Mouse (Mus musculus) neural tube, embryonic 15.5 days (tissue): ENCODE measurements around the gene Hgf. TPM values are rescaled to one million over a fixed set of nuclear protein-coding genes. Genes with fewer than 3 reads are reported as not detected.

Experiments used
- ATAC-seq: fragments of 200-750 bp; cut with Nextera tagmentation; 2 replicates; pipeline ENCODE4 v1.8.0; 2017; ENCODE audit warnings: mild to moderate bottlenecking, moderate TSS enrichment, moderate library complexity; ENCODE audit not compliant: low FRiP score
- H3K27ac ChIP-seq: fragments of 300-500 bp; sonication (generic); replicated peaks from 2 replicates; pipeline ENCODE4 v1.5.1; 2015; ENCODE audit warnings: mild to moderate bottlenecking, inconsistent platforms
- H3K27me3 ChIP-seq: fragments of 300-500 bp; sonication (generic); replicated peaks from 2 replicates; pipeline ENCODE4 v1.6.1; 2015; ENCODE audit warnings: inconsistent platforms
- H3K36me3 ChIP-seq: fragments of 300-500 bp; sonication (generic); 2 replicates; pipeline ENCODE4 v1.6.1; 2015; ENCODE audit warnings: inconsistent platforms
- H3K4me1 ChIP-seq: fragments of 300-500 bp; sonication (generic); 2 replicates; pipeline ENCODE4 v1.6.1; 2015; ENCODE audit warnings: inconsistent platforms
- H3K4me2 ChIP-seq: fragments of 300-500 bp; sonication (generic); 2 replicates; pipeline ENCODE4 v1.6.1; 2015; ENCODE audit warnings: inconsistent platforms, mild to moderate bottlenecking, moderate library complexity
- H3K4me3 ChIP-seq: fragments of 300-500 bp; sonication (generic); replicated peaks from 2 replicates; pipeline ENCODE4 v1.5.1; 2015; ENCODE audit warnings: mild to moderate bottlenecking, inconsistent platforms
- H3K9ac ChIP-seq: fragments of 300-500 bp; sonication (generic); replicated peaks from 2 replicates; pipeline ENCODE4 v1.6.1; 2015; ENCODE audit warnings: mild to moderate bottlenecking, inconsistent platforms
- H3K9me3 ChIP-seq: fragments of 300-500 bp; sonication (generic); replicated peaks from 2 replicates; pipeline ENCODE4 v1.6.1; 2016; ENCODE audit warnings: inconsistent platforms
- WGBS: fragments of 180-500 bp; shearing (Covaris S2); methylation state at CpG from one replicate; pipeline ENCODE4 v1.1.7; 2015; ENCODE audit warnings: mixed read lengths; 5-methylcytosine and 5-hydroxymethylcytosine counted together
- polyA plus RNA-seq: library from polyadenylated mRNA; unstranded; fragments of >200 nt; fragmentation: Nextera tagmentation; extraction: Ambion mirVana; gene quantifications from 2 replicates; pipeline ENCODE4 v1.2.1, GENCODE M21; 2015

The Hgf gene
- polyA plus RNA-seq, 1 experiment from 2014 or later: 0.49 TPM

GRCm38 (mm10) chr5:16597996-16598395, 44.7 kb downstream of the Hgf start:
- Histone ChIP-seq H3K9ac (no peak overlapping the region), H3K27ac (no peak overlapping the region), H3K4me2 (no peak overlapping the region), H3K9me3 (no peaks in the 10 kb centered on the region), H3K27me3 (no peaks in the 10 kb centered on the region), H3K4me3 (no peak overlapping the region), H3K4me1 (no peaks in the 10 kb centered on the region), H3K36me3 (no peaks in the 10 kb centered on the region)
- ATAC-seq: no peak
- 67% methylated on average over 6 of the region's 6 CpGs for WGBS

- 89% methylated on average over 1 of the region's 1 CpGs for WGBS
- no peaks in the 10 kb centered on the region for H3K27me3 ChIP-seq
- no peak overlapping the region for H3K4me3 ChIP-seq
- H3K9me3 ChIP-seq: no peaks in the 10 kb centered on the region
- H3K4me1 ChIP-seq: no peaks in the 10 kb centered on the region
- no peak overlapping the region for H3K4me2 ChIP-seq
- no peak for ATAC-seq
- H3K9ac ChIP-seq: no peak overlapping the region
- H3K36me3 ChIP-seq: no peaks in the 10 kb centered on the region
- H3K27ac ChIP-seq: no peak overlapping the region
Measured at GRCm38 (mm10) chr5:16601463-16601862, 48.2 kb downstream of the Hgf start.

- Histone ChIP-seq H3K4me1 (no peaks in the 10 kb centered on the region), H3K27me3 (no peaks in the 10 kb centered on the region), H3K4me2 (no peak overlapping the region), H3K36me3 (no peaks in the 10 kb centered on the region), H3K4me3 (no peak overlapping the region), H3K9me3 (no peaks in the 10 kb centered on the region), H3K9ac (no peak overlapping the region), H3K27ac (no peak overlapping the region)
- no peak for ATAC-seq
- WGBS: 71% methylated on average over 1 of the region's 1 CpGs
Measured at GRCm38 (mm10) chr5:16632996-16633395, 79.7 kb downstream of the Hgf start.

GRCm38 (mm10) chr5:16646417-16646816, 93.1 kb downstream of the Hgf start:
- 16% methylated on average over 7 of the region's 7 CpGs for WGBS
- Histone ChIP-seq H3K4me3 (no peak overlapping the region), H3K36me3 (no peaks in the 10 kb centered on the region), H3K4me2 (peak overlapping the region; percentile 40), H3K27me3 (no peaks in the 10 kb centered on the region), H3K9ac (no peak overlapping the region), H3K9me3 (no peaks in the 10 kb centered on the region), H3K27ac (no peak overlapping the region), H3K4me1 (0 out of 2 replicates have a peak, but pooled peaks cover 2% of the 10 kb centered on the region)
- ATAC-seq: peak; percentile 59; the same call in 1 of the 2 replicates

GRCm38 (mm10) chr5:16647701-16648100, 94.4 kb downstream of the Hgf start:
- Histone ChIP-seq H3K27ac (no peak overlapping the region), H3K4me3 (no peak overlapping the region), H3K4me1 (0 out of 2 replicates have a peak, but pooled peaks cover 2% of the 10 kb centered on the region), H3K4me2 (no peak overlapping the region), H3K9me3 (no peaks in the 10 kb centered on the region), H3K36me3 (no peaks in the 10 kb centered on the region), H3K9ac (no peak overlapping the region), H3K27me3 (no peaks in the 10 kb centered on the region)
- no peak for ATAC-seq

- no peaks in the 10 kb centered on the region for H3K36me3 ChIP-seq
- H3K4me1 ChIP-seq: 0 out of 2 replicates have a peak, but pooled peaks cover 2% of the 10 kb centered on the region
- H3K27me3 ChIP-seq: no peaks in the 10 kb centered on the region
- WGBS: 92% methylated on average over 1 of the region's 1 CpGs
- ATAC-seq: no peak
- no peak overlapping the region for H3K9ac ChIP-seq
- H3K4me2 ChIP-seq: no peak overlapping the region
- H3K9me3 ChIP-seq: no peaks in the 10 kb centered on the region
- no peak overlapping the region for H3K27ac ChIP-seq
- no peak overlapping the region for H3K4me3 ChIP-seq
Measured at GRCm38 (mm10) chr5:16650240-16650639, 96.9 kb downstream of the Hgf start.

- Histone ChIP-seq H3K4me2 (no peak overlapping the region), H3K4me1 (no peaks in the 10 kb centered on the region), H3K9ac (no peak overlapping the region), H3K27ac (no peak overlapping the region), H3K27me3 (no peaks in the 10 kb centered on the region), H3K4me3 (no peak overlapping the region), H3K36me3 (no peaks in the 10 kb centered on the region), H3K9me3 (no peaks in the 10 kb centered on the region)
- 69% methylated on average over 7 of the region's 7 CpGs for WGBS
- no peak for ATAC-seq
Measured at GRCm38 (mm10) chr5:16654022-16654421, 100.7 kb downstream of the Hgf start.

Other genes starting within 250 kb of the Hgf start
- 0.15 TPM in 1 of 2 replicates, not detected in the other for gene Gm28710, start 238.3 kb downstream of the Hgf start, polyA plus RNA-seq